Mouse (Mus musculus): ENCODE data around the gene Gm28230. TPM values are rescaled to one million over a fixed set of nuclear protein-coding genes. Genes with fewer than 3 reads are reported as not detected.

The Gm28230 gene
- total and polyA plus RNA-seq, 3 experiments: 0.04 to 0.14 TPM; not detected in 1

DNA sequence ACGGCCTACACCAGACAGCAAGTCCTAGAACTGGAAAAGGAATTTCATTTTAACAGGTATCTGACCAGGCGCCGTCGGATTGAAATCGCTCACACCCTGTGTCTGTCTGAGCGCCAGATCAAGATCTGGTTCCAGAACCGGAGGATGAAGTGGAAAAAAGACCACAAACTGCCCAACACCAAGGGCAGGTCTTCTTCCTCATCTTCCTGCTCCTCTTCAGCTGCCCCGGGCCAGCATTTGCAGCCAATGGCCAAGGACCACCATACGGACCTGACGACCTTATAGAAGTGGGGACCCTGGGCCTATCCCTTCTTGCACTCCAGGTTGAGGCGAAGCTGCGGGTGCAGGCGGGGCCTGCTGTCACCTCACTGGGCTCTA is 1.8 kb downstream of the Gm28230 start:
- Histone ChIP-seq H3K27me3 (ENCODE audit: control insufficient read depth, insufficient read depth, low read length) (peaks cover 25% of the 10 kb centered on the region), H3K36me3 (ENCODE audit: control insufficient read depth, insufficient read depth, low read length) (no peaks in the 10 kb centered on the region), H3K4me1 (ENCODE audit: control insufficient read depth, insufficient read depth, low read length) (no peaks in the 10 kb centered on the region), H3K79me2 (replicated peaks; ENCODE audit: control insufficient read depth, insufficient read depth, low read length) (no peaks in the 10 kb centered on the region), H3K4me3 (no peak overlapping the region), H3K27ac (no peak overlapping the region), H3K9ac (ENCODE audit: low read depth, low read length) (no peak overlapping the region)
- DNase-seq: no peak
- WGBS: 24% methylated on average over 13 of the region's 13 CpGs
- no peak for TF ChIP-seq EP300 (IDR thresholded peaks at IDR 0.05; ENCODE audit: insufficient read depth, low read depth, low read length)
- intact Hi-C loops (cut with DNase I): no loop called here

DNA sequence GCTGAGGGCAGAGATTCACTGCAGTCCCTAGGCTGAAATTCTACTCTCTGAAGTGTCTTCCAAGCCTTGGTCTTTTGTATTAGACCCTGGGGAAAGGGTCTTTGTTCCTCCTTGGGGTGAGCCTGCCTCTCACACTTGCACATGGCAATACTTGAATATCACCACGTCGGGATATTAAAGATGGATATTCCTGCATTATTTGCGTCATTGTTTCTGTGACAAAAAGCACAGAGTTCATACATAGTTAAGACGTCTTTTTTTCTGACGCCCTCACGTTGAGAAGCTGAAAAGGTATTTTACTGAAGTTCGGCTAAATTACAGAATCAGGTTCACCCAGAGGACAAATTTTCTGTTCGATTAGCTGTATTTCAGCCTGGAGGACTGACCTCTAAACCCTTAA is 3.8 kb downstream of the Gm28230 start:
- H3K4me1 ChIP-seq (ENCODE audit: control insufficient read depth, insufficient read depth, low read length): no peaks in the 10 kb centered on the region
- TF ChIP-seq POLR2A (IDR thresholded peaks at IDR 0.05; ENCODE audit: insufficient read depth, low read depth, low read length): no peak
- TF ChIP-seq CTCF (IDR thresholded peaks at IDR 0.05): no peak
- TF ChIP-seq EP300 (IDR thresholded peaks at IDR 0.05; ENCODE audit: insufficient read depth, low read depth, low read length): no peak
- intact Hi-C loops (cut with DNase I): no loop called here
- no peak overlapping the region for H3K9ac ChIP-seq (ENCODE audit: low read depth, low read length)
- DNase-seq: no peak
- no peak overlapping the region for H3K27ac ChIP-seq
- peaks cover 35% of the 10 kb centered on the region for H3K27me3 ChIP-seq (ENCODE audit: control insufficient read depth, insufficient read depth, low read length)
- no peaks in the 10 kb centered on the region for H3K36me3 ChIP-seq (ENCODE audit: control insufficient read depth, insufficient read depth, low read length)
- H3K79me2 ChIP-seq (replicated peaks; ENCODE audit: control insufficient read depth, insufficient read depth, low read length): no peaks in the 10 kb centered on the region
- WGBS: 25% methylated on average over 8 of the region's 8 CpGs
- H3K4me3 ChIP-seq: no peak overlapping the region

DNA sequence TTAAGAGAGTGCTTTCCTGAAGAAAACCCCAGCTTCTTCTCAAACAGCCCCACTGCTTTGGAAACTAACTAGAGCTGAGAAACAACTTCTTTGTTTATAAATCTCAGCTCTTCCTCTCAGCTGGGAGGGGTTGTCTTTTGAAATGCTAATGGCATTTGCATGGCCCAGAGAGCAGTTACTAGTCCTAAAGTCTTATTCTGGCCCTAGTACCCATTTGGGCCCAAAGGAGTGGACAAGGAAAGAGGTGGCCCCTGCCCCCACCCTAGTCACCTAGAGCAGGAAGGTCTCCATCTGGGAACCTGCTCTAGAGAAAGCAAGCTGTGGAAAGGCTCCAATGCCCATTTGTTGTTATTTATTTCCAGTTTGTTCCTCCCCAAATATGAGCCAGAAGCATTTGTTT is 4.5 kb downstream of the Gm28230 start:
- peaks cover 39% of the 10 kb centered on the region for H3K27me3 ChIP-seq (ENCODE audit: control insufficient read depth, insufficient read depth, low read length)
- intact Hi-C loops (cut with DNase I): no loop called here
- TF ChIP-seq EP300 (IDR thresholded peaks at IDR 0.05; ENCODE audit: insufficient read depth, low read depth, low read length): no peak
- TF ChIP-seq CTCF (IDR thresholded peaks at IDR 0.05): no peak
- TF ChIP-seq POLR2A (IDR thresholded peaks at IDR 0.05; ENCODE audit: insufficient read depth, low read depth, low read length): no peak
- H3K4me3 ChIP-seq: no peak overlapping the region
- no peak overlapping the region for H3K27ac ChIP-seq
- no peaks in the 10 kb centered on the region for H3K79me2 ChIP-seq (replicated peaks; ENCODE audit: control insufficient read depth, insufficient read depth, low read length)
- DNase-seq: no peak
- H3K36me3 ChIP-seq (ENCODE audit: control insufficient read depth, insufficient read depth, low read length): no peaks in the 10 kb centered on the region
- H3K9ac ChIP-seq (ENCODE audit: low read depth, low read length): no peak overlapping the region
- no peaks in the 10 kb centered on the region for H3K4me1 ChIP-seq (ENCODE audit: control insufficient read depth, insufficient read depth, low read length)

DNA sequence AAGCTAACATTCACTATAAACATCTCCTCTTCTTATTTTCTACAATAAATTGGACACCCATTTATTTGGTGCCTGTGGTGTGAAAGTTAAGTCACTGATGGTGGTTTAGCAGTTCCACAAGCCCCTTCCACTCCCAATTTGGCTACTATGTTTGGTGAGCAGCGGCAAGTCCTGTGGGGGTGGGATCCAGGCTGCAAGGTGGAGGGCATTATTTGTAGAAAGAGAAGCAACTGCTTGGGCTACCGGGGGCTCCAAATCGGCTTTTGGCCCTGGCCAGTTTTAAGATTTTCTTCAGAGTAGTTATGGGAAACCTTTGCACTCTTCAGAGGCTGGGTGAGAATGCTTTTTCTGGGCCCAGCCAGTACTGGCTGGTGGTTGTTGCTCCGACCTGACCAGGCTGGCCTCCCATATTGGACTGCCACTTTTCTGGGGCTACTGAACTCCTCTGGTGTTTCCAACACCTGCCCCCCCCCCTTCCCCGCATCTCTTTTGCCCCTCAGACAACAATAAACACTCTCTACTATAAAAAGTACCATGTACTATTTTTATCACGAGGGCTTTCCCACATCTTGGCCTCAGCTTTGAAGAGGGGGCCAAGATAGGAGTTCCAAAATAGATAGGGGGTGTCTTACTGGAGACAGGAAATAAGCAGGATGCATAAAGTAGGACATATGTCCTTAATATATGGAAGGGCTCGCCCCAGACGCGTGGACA is 5.4 kb downstream of the Gm28230 start:
- Histone ChIP-seq H3K4me3 (no peak overlapping the region), H3K27ac (no peak overlapping the region), H3K9ac (ENCODE audit: low read depth, low read length) (no peak overlapping the region), H3K79me2 (replicated peaks; ENCODE audit: control insufficient read depth, insufficient read depth, low read length) (no peaks in the 10 kb centered on the region), H3K36me3 (ENCODE audit: control insufficient read depth, insufficient read depth, low read length) (no peaks in the 10 kb centered on the region), H3K4me1 (ENCODE audit: control insufficient read depth, insufficient read depth, low read length) (no peaks in the 10 kb centered on the region), H3K27me3 (ENCODE audit: control insufficient read depth, insufficient read depth, low read length) (peaks cover 40% of the 10 kb centered on the region)
- intact Hi-C loops (cut with DNase I): no loop called here
- TF ChIP-seq POLR2A (IDR thresholded peaks at IDR 0.05; ENCODE audit: insufficient read depth, low read depth, low read length) (no peak), EP300 (IDR thresholded peaks at IDR 0.05; ENCODE audit: insufficient read depth, low read depth, low read length) (no peak), CTCF (IDR thresholded peaks at IDR 0.05) (no peak)
- 12% methylated on average over 9 of the region's 9 CpGs for whole genome bisulfite sequencing
- DNase-seq: no peak

DNA sequence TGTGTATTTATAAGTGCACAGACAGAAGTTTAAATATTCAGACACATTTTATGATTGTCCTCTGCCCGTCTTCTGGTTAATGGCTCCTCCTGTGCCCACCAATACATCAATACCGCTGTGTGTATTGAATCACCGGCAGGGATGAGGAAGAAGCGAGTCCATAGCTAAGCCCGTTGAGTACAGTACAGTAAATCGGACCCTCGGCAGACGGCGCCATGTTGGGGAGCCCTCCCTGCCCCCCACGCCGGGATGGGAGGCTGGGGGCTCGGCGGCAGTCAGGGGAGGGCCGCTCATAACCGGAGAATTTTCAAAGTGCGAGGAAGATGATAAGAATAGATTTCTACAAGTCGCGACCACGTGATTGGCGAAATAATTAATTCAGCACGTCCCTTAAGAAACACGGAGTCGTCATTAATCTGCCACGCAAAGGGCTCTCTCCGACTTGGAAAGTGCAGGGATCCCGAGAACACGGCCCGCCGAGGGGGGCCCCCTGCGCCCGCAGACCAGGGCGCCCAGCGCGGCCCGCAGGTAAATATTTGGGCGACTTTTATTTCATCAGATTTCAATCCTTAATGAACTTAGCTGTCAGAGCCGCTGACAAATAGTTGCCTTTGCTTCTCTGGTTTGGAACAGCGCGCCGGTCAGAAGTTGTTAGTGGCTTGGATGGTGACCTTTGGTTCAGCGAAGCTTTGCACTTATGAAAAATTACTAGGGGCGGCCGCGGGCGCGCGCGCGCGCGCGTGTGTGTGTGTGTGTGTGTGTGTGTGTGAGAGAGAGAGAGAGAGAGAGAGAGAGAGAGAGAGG is 6.2 kb downstream of the Gm28230 start:
- 4% methylated on average over 52 of the region's 52 CpGs for WGBS
- intact Hi-C loops (cut with DNase I): no loop called here
- Histone ChIP-seq H3K4me1 (ENCODE audit: control insufficient read depth, insufficient read depth, low read length) (no peaks in the 10 kb centered on the region), H3K27ac (no peak overlapping the region), H3K36me3 (ENCODE audit: control insufficient read depth, insufficient read depth, low read length) (no peaks in the 10 kb centered on the region), H3K9ac (ENCODE audit: low read depth, low read length) (no peak overlapping the region), H3K27me3 (ENCODE audit: control insufficient read depth, insufficient read depth, low read length) (peaks cover 37% of the 10 kb centered on the region), H3K4me3 (no peak overlapping the region), H3K79me2 (replicated peaks; ENCODE audit: control insufficient read depth, insufficient read depth, low read length) (no peaks in the 10 kb centered on the region)
- DNase-seq: no peak
- TF ChIP-seq POLR2A (IDR thresholded peaks at IDR 0.05; ENCODE audit: insufficient read depth, low read depth, low read length) (no peak), CTCF (IDR thresholded peaks at IDR 0.05) (no peak), EP300 (IDR thresholded peaks at IDR 0.05; ENCODE audit: insufficient read depth, low read depth, low read length) (no peak)

DNA sequence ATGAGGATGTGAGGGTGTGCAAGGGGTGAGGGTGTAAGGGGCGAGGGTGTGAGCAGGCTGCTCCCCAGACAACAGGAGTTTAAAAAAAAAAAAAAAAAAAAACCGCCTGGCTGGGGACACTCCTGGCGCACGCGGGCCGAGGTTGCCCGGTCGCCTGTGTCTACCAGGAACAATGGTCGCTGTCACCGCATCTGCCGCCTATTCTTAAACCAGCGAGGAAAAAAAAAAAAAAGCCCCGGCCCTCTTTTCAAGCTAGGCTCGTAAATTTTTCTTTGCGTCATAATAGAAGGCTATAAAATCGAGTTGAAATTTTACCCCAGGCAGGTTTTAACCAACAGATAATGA is 6.8 kb downstream of the Gm28230 start:
- intact Hi-C loops (cut with DNase I): no loop called here
- no peak for DNase-seq
- Histone ChIP-seq H3K27me3 (ENCODE audit: control insufficient read depth, insufficient read depth, low read length) (peaks cover 35% of the 10 kb centered on the region), H3K79me2 (replicated peaks; ENCODE audit: control insufficient read depth, insufficient read depth, low read length) (no peaks in the 10 kb centered on the region), H3K4me1 (ENCODE audit: control insufficient read depth, insufficient read depth, low read length) (no peaks in the 10 kb centered on the region), H3K27ac (no peak overlapping the region), H3K9ac (ENCODE audit: low read depth, low read length) (no peak overlapping the region), H3K4me3 (no peak overlapping the region), H3K36me3 (ENCODE audit: control insufficient read depth, insufficient read depth, low read length) (no peaks in the 10 kb centered on the region)
- WGBS: 6% methylated on average over 16 of the region's 16 CpGs
- TF ChIP-seq EP300 (IDR thresholded peaks at IDR 0.05; ENCODE audit: insufficient read depth, low read depth, low read length) (no peak), POLR2A (IDR thresholded peaks at IDR 0.05; ENCODE audit: insufficient read depth, low read depth, low read length) (no peak), CTCF (IDR thresholded peaks at IDR 0.05) (no peak)
